Mouse (Mus musculus): ENCODE measurements around the gene 4930415O20Rik. TPM values are rescaled to one million over a fixed set of nuclear protein-coding genes. Genes with fewer than 3 reads are reported as not detected.

Gene 4930415O20Rik
- polyA plus RNA-seq (2017; shearing (Covaris generic)): not detected

GRCm38 (mm10) chr15:98570873-98571538 lies at the start of gene 4930415O20Rik, which contains the start of gene Ccnt1:
TSS of gene 4930415O20Rik (plus strand) at chr15:98571004.
TSS of gene Ccnt1 (minus strand) at chr15:98570923.

GRCm38 (mm10) chr15:98533881-98534627 lies 36.8 kb upstream of the 4930415O20Rik start, which contains the start of gene Kansl2:
TSS of gene Kansl2 (minus strand) at chr15:98534264.

GRCm38 (mm10) chr15:98609331-98610130 lies 38.7 kb downstream of the 4930415O20Rik start, which contains the start of gene Adcy6:
TSS of gene Adcy6 (minus strand) at chr15:98610076.

GRCm38 (mm10) chr15:98630540-98630939 lies 59.7 kb downstream of the 4930415O20Rik start, which contains the start of gene Cacnb3:
TSS of gene Cacnb3 (plus strand) at chr15:98630840.

Other genes starting within 250 kb of the 4930415O20Rik start
- gene Olfr284, start 230.0 kb upstream of the 4930415O20Rik start, polyA plus RNA-seq (2017; shearing (Covaris generic)): not detected
- gene Olfr283, start 190.1 kb upstream of the 4930415O20Rik start, polyA plus RNA-seq (2017; shearing (Covaris generic)): not detected
- not detected for gene Olfr282, start 139.8 kb upstream of the 4930415O20Rik start, polyA plus RNA-seq (2017; shearing (Covaris generic))
- 0.55 TPM for gene Olfr281, start 118.4 kb upstream of the 4930415O20Rik start, polyA plus RNA-seq (2017; shearing (Covaris generic))
- gene OR5BS1P, start 101.1 kb upstream of the 4930415O20Rik start, polyA plus RNA-seq (2017; shearing (Covaris generic)): not detected
- not detected for gene Lalba, start 88.3 kb upstream of the 4930415O20Rik start, polyA plus RNA-seq (2017; shearing (Covaris generic))
- gene Olfr279, start 78.6 kb upstream of the 4930415O20Rik start, polyA plus RNA-seq (2017; shearing (Covaris generic)): 0.21 TPM
- gene Kansl2, start 36.7 kb upstream of the 4930415O20Rik start, polyA plus RNA-seq (2017; shearing (Covaris generic)): 71.2 TPM
- gene Ccnt1, start 81 bp upstream of the 4930415O20Rik start, polyA plus RNA-seq (2017; shearing (Covaris generic)): 124 TPM
- gene Adcy6, start 39.1 kb downstream of the 4930415O20Rik start, polyA plus RNA-seq (2017; shearing (Covaris generic)): 0.56 TPM
- gene Cacnb3, start 59.8 kb downstream of the 4930415O20Rik start, polyA plus RNA-seq (2017; shearing (Covaris generic)): 0.99 TPM
- 26.5 TPM for gene Ddx23, start 91.9 kb downstream of the 4930415O20Rik start, polyA plus RNA-seq (2017; shearing (Covaris generic))
- 3.1 TPM for gene Rnd1, start 106.5 kb downstream of the 4930415O20Rik start, polyA plus RNA-seq (2017; shearing (Covaris generic))
- 0.48 TPM for gene Ccdc65, start 137.2 kb downstream of the 4930415O20Rik start, polyA plus RNA-seq (2017; shearing (Covaris generic))
- not detected for gene Fkbp11, start 157.2 kb downstream of the 4930415O20Rik start, polyA plus RNA-seq (2017; shearing (Covaris generic))
- gene Arf3, start 192.2 kb downstream of the 4930415O20Rik start, polyA plus RNA-seq (2017; shearing (Covaris generic)): 84.9 TPM
- gene Wnt10b, start 207.1 kb downstream of the 4930415O20Rik start, polyA plus RNA-seq (2017; shearing (Covaris generic)): not detected
- not detected for gene Wnt1, start 218.9 kb downstream of the 4930415O20Rik start, polyA plus RNA-seq (2017; shearing (Covaris generic))
- gene Ddn, start 238.5 kb downstream of the 4930415O20Rik start, polyA plus RNA-seq (2017; shearing (Covaris generic)): 0.20 TPM